Mouse (Mus musculus) adrenal gland, adult 2 months (tissue): ENCODE data around the gene Mfrp. TPM values are rescaled to one million over a fixed set of nuclear protein-coding genes. Genes with fewer than 3 reads are reported as not detected.
"Not testable (repeated sequence)": the region's sequence is repeated elsewhere in the genome, so short reads cannot be mapped to it uniquely, and the experiment has no call there.

Source experiments
- DNase-seq: peaks from one replicate; pipeline ENCODE4 v3.0.0; 2021
- polyA plus RNA-seq: library from polyadenylated mRNA; depleted of rRNA; stranded (reverse); fragments of >200 nt; gene quantifications from 2 replicates; pipeline ENCODE4 v1.2.3, GENCODE M21; 2012
- total RNA-seq, 2 experiments: library from RNA; stranded (reverse); gene quantifications; 2 replicates each; pipeline ENCODE4 v1.2.3; 2021

The Mfrp gene
- total and polyA plus RNA-seq, 3 experiments, result 0.10 to 0.40 TPM; not detected in 1

DNA sequence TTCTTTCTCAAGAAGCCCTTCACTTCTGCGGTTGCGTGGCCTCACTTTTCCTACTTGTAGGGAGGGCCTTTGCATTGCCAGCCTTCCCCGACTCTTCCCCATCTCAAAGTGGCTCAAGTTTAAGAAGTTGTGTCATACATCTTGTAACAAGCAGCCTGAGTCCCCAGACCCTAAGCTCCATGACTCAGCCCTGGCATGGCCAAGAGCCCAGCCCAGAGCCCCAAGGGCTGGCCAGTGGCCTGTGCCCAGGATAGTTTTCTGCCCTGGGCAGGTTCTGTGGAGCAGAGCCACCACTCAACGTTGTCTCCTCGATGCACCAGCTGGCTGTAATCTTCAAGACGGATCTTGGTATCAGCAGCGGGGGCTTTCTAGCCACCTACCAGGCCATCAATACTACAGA, 3.4 kb downstream of the Mfrp start:
- DNase-seq, result peak; percentile 48

DNA sequence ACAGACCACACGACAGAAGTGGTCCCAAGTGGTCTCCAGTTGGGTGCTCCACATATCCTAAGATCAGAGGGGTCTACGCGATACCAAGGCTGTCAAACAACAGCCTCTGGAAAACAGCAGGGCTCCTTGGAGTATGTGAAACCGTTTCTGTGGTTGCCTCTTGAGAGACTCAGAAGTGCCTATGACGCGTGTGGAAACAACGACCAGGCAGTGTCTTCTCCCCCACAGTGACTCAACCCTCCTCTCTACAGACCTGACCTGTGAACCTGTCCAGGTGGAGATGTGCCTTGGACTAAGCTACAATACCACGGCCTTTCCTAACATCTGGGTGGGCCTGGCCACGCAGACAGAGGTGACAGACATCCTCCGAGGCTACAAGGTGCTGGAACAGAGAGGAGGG, 4.3 kb downstream of the Mfrp start:
- no peak for DNase-seq

- DNase-seq, result no peak
These were observed 4.7 kb downstream of the Mfrp start for GRCm38 (mm10) chr9:44106182-44106581.

- no peak for DNase-seq
These were observed 5.1 kb downstream of the Mfrp start for GRCm38 (mm10) chr9:44106596-44106995.

- peak; percentile 85 for DNase-seq
These were observed 5.6 kb downstream of the Mfrp start, which contains the start of gene C1qtnf5 for GRCm38 (mm10) chr9:44107110-44107509. Gene C1qtnf5, plus strand, starts transcription at chr9:44107245.

GRCm38 (mm10) chr9:44107557-44108179, 6.1 kb downstream of the Mfrp start:
- peak; percentile 81 for DNase-seq

GRCm38 (mm10) chr9:44108269-44109055, 6.9 kb downstream of the Mfrp start:
- DNase-seq, result no peak

DNA sequence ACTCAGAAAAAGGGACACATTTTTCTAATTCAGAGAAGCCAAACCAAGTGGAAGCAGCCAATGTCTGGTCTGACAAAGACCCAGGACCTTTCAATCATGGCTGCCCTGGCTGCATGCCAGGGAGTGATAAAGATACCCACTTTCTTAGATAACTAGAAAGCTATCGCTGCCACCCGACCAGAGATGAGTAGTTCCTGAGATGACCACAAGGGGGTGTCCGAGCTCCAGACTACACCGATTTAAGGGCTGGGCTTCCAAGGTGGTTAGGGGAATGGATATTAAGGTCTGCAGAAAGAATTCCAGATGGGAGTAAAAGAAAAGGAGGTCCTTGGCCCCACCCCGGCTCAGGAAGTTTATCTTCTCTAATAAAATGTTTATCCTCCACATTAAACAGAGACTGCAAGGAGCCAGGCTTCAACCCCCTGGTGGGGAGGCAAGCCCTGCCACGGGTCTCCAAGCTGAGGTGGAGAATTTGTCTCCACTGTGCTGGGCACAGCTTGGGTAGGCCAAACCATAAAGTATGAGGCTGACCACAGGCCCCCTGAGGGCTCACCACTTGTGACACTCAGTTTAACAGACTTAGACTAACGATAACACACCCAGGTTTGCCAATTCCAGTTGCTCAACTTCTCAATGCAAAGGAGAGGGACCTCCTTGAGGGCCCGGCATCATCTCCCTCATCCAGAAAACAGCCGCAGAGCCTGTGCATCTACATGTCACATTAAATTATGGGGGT, 8.0 kb downstream of the Mfrp start:
- DNase-seq, result peak; percentile 77

GRCm38 (mm10) chr9:44111909-44112308, 10.4 kb downstream of the Mfrp start:
- DNase-seq, result not testable (repeated sequence)

GRCm38 (mm10) chr9:44113105-44113789, 11.7 kb downstream of the Mfrp start, which contains the start of the genes Gm49380 and Rnf26:
Gene Gm49380, minus strand, starts transcription at chr9:44113500.
Gene Rnf26, minus strand, starts transcription at chr9:44113517.
- peak; percentile 97 for DNase-seq

DNA sequence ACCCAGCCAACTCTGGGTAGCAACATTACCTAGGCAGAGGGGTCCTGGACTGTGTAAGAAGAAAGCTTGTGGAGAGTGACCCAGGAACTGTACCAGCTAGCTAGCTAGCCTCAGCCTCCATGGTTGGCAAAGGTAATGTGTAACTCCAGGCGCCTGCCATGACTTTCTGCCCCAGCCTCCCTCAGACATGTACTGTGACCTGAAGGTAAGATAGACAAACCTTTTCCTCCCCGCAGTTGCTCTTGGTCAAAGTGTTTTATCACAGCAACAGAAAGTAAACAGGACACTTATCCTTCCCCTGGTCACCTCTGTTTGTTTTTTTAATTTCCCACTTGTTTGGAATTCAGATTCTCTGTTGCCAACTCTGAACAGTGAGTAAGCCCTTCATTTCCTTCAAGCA, 12.9 kb downstream of the Mfrp start:
- DNase-seq, result no peak

- no peak for DNase-seq
These were observed 14.1 kb downstream of the Mfrp start for GRCm38 (mm10) chr9:44115599-44115998.

DNA sequence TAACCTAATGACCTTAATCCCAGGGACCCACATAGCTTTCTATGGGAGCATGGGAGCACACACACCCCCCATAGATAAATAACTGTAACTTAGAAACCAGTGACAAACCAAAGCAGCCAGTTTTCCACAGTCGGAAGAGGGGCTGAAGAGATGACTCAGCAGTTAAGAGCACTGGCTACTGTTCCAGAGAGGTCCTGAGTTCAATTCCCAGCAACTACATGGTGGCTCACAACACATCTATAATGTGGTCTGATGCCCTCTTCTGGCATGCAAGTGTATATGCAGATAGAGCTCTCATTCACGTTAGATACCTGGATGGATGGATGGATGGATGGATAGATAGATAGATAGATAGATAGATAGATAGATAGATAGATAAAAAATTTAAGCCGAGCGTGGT, 14.7 kb downstream of the Mfrp start:
- DNase-seq, result no peak

- DNase-seq, result no peak
These were observed 17.5 kb downstream of the Mfrp start for GRCm38 (mm10) chr9:44119011-44119410.

- no peak for DNase-seq
These were observed 18.5 kb downstream of the Mfrp start for GRCm38 (mm10) chr9:44119948-44120465.

DNA sequence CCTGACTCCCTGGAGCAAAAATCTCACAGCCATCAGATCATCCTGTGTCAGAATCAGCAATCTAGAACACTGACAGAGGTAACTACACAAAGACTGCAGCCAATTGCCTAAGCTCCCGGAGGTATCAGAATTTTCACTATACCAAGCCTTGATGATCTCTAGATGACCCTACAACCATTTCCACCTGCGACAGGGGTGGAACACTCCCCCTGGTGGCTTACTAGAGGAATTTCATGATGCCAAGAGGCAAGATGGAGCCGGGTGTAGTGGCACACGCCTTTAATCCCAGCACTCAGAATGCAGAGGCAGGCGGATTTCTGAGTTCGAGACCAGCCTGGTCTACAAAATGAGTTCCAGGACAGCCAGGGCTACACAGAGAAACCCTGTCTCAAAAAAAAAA, 22.8 kb downstream of the Mfrp start:
- DNase-seq, result no peak

GRCm38 (mm10) chr9:44125026-44125425, 23.5 kb downstream of the Mfrp start:
- no peak for DNase-seq

DNA sequence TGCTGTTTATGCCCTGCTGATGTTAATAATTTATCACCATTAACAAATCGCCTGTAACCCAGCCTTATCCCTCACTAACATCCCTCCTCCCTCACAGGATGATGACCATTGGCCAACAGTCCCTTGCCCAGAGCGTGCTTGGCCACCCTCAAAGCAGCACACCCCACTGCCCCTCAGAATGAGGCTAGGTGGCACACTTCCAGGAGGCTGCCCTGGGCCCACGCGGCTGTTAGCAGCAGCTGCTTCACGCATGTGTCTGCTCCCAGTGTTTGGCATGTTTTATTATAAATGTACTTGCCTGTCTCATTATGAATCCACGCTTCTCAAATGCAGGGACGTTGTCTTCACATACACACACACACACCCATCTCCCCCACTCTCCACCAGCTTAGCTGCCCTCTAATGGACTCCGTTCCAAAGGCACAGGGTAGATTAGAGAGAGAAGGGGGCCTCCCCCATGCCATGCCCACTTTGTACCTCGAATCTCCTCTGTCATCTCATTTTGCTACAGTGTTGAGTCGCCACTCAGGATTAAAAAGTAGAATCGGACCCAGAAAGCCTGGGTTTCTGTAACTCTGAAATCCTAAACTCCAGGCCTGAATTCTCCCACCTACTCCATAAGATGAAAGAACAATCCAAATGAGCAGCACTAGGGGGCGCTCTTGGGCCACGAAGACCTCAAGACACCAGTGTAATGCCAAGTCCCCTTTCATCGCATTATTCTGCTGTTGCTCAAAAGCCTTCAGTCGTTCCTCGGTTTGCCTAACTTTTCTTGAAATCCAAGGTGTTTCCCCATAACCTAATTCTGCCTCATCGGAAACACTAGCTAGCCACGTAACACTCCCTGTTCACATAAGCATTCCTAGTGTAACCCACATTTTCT, 24.3 kb downstream of the Mfrp start:
- peak; percentile 83 for DNase-seq

- no peak for DNase-seq
These were observed 25.2 kb downstream of the Mfrp start for GRCm38 (mm10) chr9:44126746-44127145.

DNA sequence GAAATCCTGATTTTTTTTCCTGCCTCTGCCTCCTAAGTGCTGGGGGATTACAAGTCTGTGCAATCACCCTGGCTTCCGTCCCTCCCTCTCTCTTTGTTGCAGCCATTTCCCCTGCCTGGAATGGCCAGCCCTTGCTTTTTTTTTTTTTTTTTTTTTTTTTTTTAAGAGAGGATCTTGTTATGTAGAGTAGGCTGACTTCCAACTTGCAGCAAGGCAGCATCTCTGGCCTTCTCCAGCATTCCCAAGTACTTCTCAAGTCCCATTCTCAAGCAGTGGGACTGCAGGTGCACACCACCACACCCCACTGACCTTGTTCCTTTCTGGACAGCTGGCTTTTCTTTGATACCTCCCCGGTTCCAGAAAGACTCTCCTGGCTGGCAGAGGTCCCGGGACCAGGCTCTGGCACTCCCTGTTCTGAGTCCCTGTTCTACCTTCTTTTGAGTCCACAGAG, 25.8 kb downstream of the Mfrp start:
- no peak for DNase-seq

DNA sequence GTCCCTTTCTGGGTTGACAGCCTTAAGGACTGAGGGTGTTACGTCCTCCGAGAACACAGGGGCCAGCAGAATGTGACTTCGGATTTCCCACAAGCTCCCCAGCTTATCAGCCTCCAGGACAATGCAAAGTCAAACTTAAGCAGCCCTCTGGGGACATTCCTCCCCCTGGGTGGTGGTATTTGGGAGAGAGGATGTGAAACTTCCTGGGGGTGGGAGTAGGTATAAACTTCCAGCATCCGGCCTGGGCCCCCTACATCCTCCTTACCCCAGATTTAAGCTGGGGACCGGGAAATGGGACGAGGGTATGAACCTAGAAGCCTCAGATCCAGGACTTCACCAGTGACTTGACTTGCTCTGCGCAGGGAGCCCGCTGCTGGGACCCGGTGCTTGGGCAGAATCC, 28.1 kb downstream of the Mfrp start:
- no peak for DNase-seq
